Mouse (Mus musculus) CD8-positive naive resting alpha-beta T cell, adult 57 days (primary cell): Measurements from ENCODE around the gene Klk10. TPM values are rescaled to one million over a fixed set of nuclear protein-coding genes. Genes with fewer than 3 reads are reported as not detected.

ENCODE experiments used
- total RNA-seq: library from RNA; stranded (reverse); gene quantifications from one replicate; pipeline ENCODE4 v1.2.4, GENCODE M21; 2023

Klk10 gene
- not detected for total RNA-seq

GRCm38 (mm10) chr7:43780746-43781145, at the start of gene Klk10:
Gene Klk10, plus strand, starts transcription at chr7:43781035.

GRCm38 (mm10) chr7:43768597-43768996, 12.2 kb upstream of the Klk10 start, which contains the start of gene Klk12:
Gene Klk12, plus strand, starts transcription at chr7:43768897.

GRCm38 (mm10) chr7:43774364-43774763, 6.5 kb upstream of the Klk10 start, which contains the start of gene Klk11:
Gene Klk11, plus strand, starts transcription at chr7:43774604.

GRCm38 (mm10) chr7:43791591-43791990, 10.8 kb downstream of the Klk10 start, which contains the start of gene Klk9:
Gene Klk9, plus strand, starts transcription at chr7:43791891.

DNA sequence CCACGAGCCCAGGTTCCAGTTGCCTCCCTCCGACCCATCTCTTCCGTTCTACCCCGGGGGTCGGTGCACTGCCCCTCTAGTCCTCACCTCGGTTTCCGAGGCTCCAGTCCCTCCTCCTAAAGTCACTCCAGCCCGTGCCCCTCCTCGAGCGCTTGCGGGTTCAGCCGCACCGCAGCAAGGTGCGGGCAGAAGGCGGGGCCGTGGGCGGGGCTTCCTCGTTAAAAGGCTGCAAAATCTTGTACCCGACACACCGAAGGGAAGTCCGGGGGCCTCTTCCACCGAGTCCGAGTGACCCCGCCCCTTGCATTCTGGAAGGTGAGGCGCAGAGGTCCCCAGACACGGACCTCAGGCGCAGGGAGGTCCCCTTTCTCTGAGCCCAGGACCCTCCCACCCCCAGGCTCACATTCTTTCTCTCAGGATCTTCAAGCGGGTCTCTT, 16.5 kb downstream of the Klk10 start, which contains the start of gene Klk8:
Gene Klk8, plus strand, starts transcription at position 245 of the 437 bp plus-strand sequence.

GRCm38 (mm10) chr7:43810994-43811393, 30.2 kb downstream of the Klk10 start, which contains the start of gene Klk7:
Gene Klk7, plus strand, starts transcription at chr7:43811294.

GRCm38 (mm10) chr7:43824199-43824598, 43.4 kb downstream of the Klk10 start, which contains the start of gene Klk6:
Gene Klk6, plus strand, starts transcription at chr7:43824499.

Other genes starting within 250 kb of the Klk10 start
- gene Cd33, start 236.6 kb upstream of the Klk10 start, total RNA-seq = 1.0 TPM
- gene Zfp658, start 218.8 kb upstream of the Klk10 start, total RNA-seq = 9.1 TPM
- gene Zfp719, start 201.4 kb upstream of the Klk10 start, total RNA-seq = 19.5 TPM
- gene Zfp819, start 173.9 kb upstream of the Klk10 start, total RNA-seq = not detected
- not detected for gene Ceacam18, start 146.3 kb upstream of the Klk10 start, total RNA-seq
- gene Siglece, start 120.9 kb upstream of the Klk10 start, total RNA-seq = 1.5 TPM
- 8.5 TPM for gene Ctu1, start 109.0 kb upstream of the Klk10 start, total RNA-seq
- gene Klk14, start 90.6 kb upstream of the Klk10 start, total RNA-seq = not detected
- not detected for gene Klk13, start 68.5 kb upstream of the Klk10 start, total RNA-seq
- gene Klk12, start 12.1 kb upstream of the Klk10 start, total RNA-seq = not detected
- gene Klk11, start 6.4 kb upstream of the Klk10 start, total RNA-seq = not detected
- not detected for gene Klk9, start 10.9 kb downstream of the Klk10 start, total RNA-seq
- gene Klk8, start 16.5 kb downstream of the Klk10 start, total RNA-seq = 230 TPM
- 1.2 TPM for gene Klk7, start 30.3 kb downstream of the Klk10 start, total RNA-seq
- not detected for gene Klk6, start 43.5 kb downstream of the Klk10 start, total RNA-seq
- gene Klk5, start 60.9 kb downstream of the Klk10 start, total RNA-seq = not detected
- gene Klk4, start 100.1 kb downstream of the Klk10 start, total RNA-seq = not detected
- gene Klk15, start 152.7 kb downstream of the Klk10 start, total RNA-seq = not detected
- gene Klk1b8, start 169.6 kb downstream of the Klk10 start, total RNA-seq = not detected
- not detected for gene Klk1b1, start 185.7 kb downstream of the Klk10 start, total RNA-seq
- not detected for gene Klk1b9, start 195.0 kb downstream of the Klk10 start, total RNA-seq
- gene Klk1b11, start 214.8 kb downstream of the Klk10 start, total RNA-seq = not detected
- gene Klk1b26, start 231.1 kb downstream of the Klk10 start, total RNA-seq = not detected